Mouse (Mus musculus) adrenal gland, adult (tissue): Measurements from ENCODE around the gene Kdm4d.
"Not testable (repeated sequence)": the region's sequence is repeated elsewhere in the genome, so short reads cannot be mapped to it uniquely, and the experiment has no call there.

Source experiments
- DNase-seq, 2 experiments: peaks; one replicate each; pipeline ENCODE4 v3.0.0; 2022 to 2023; ENCODE audit warnings: low spot score in 1 of 2; ENCODE audit not compliant: inconsistent age in 2 of 2

Gene Kdm4d

GRCm38 (mm10) chr9:14500023-14500915 lies at the start of gene Kdm4d, which contains the start of gene Cwc15:
Gene Kdm4d, minus strand, starts transcription at chr9:14500482.
Gene Cwc15, plus strand, starts transcription at chr9:14500617.
- DNase-seq, result peak; percentile 94 to 97

- DNase-seq, result no peak
Measured at GRCm38 (mm10) chr9:14548366-14548761, 48.1 kb upstream of the Kdm4d start.

- no peak for DNase-seq
Measured at GRCm38 (mm10) chr9:14547584-14548365, 47.5 kb upstream of the Kdm4d start.

- DNase-seq, result no peak
Measured at GRCm38 (mm10) chr9:14544034-14544757, 43.9 kb upstream of the Kdm4d start.

- peak in 1 of 2 experiments; percentile 40 for DNase-seq
Measured at GRCm38 (mm10) chr9:14534833-14535456, 34.7 kb upstream of the Kdm4d start.

- no peak for DNase-seq
Measured at GRCm38 (mm10) chr9:14533659-14534058, 33.4 kb upstream of the Kdm4d start.

- DNase-seq, result no peak
Measured at GRCm38 (mm10) chr9:14532283-14532682, 32.0 kb upstream of the Kdm4d start.

- peak in 1 of 2 experiments; percentile 34 for DNase-seq
Measured at GRCm38 (mm10) chr9:14530004-14530403, 29.7 kb upstream of the Kdm4d start.

- peak; percentile 81 to 92 for DNase-seq
Measured at GRCm38 (mm10) chr9:14523408-14524043, 23.2 kb upstream of the Kdm4d start.

GRCm38 (mm10) chr9:14521695-14522094 lies 21.4 kb upstream of the Kdm4d start:
- DNase-seq, result no peak

- DNase-seq, result no peak
Measured at GRCm38 (mm10) chr9:14520971-14521670, 20.8 kb upstream of the Kdm4d start.

GRCm38 (mm10) chr9:14518105-14518504 lies 17.8 kb upstream of the Kdm4d start:
- no peak for DNase-seq

- no peak for DNase-seq
Measured at GRCm38 (mm10) chr9:14517296-14517695, 17.0 kb upstream of the Kdm4d start.

GRCm38 (mm10) chr9:14512633-14513445 lies 12.6 kb upstream of the Kdm4d start:
- DNase-seq, result peak in 1 of 2 experiments; percentile 63

- no peak for DNase-seq
Measured at GRCm38 (mm10) chr9:14500916-14501424, 688 bp upstream of the Kdm4d start.

GRCm38 (mm10) chr9:14498896-14499705 lies 1.2 kb downstream of the Kdm4d start:
- DNase-seq, result no peak

GRCm38 (mm10) chr9:14463668-14464067 lies 36.6 kb downstream of the Kdm4d start:
- DNase-seq, result not testable (repeated sequence)

- DNase-seq, result peak; percentile 25 to 83
Measured at GRCm38 (mm10) chr9:14462536-14462935, 37.7 kb downstream of the Kdm4d start.
